Mouse (Mus musculus) spleen, embryonic (tissue): Measurements from ENCODE around the gene Mt4.

ENCODE experiments used
- CTCF ChIA-PET: fragments of 350-600 bp; sonication (Branson Sonifier 250); formaldehyde crosslinking; loops from one replicate; lab custom pipeline; 2022; lab: Charles Lee

Mt4 gene

DNA sequence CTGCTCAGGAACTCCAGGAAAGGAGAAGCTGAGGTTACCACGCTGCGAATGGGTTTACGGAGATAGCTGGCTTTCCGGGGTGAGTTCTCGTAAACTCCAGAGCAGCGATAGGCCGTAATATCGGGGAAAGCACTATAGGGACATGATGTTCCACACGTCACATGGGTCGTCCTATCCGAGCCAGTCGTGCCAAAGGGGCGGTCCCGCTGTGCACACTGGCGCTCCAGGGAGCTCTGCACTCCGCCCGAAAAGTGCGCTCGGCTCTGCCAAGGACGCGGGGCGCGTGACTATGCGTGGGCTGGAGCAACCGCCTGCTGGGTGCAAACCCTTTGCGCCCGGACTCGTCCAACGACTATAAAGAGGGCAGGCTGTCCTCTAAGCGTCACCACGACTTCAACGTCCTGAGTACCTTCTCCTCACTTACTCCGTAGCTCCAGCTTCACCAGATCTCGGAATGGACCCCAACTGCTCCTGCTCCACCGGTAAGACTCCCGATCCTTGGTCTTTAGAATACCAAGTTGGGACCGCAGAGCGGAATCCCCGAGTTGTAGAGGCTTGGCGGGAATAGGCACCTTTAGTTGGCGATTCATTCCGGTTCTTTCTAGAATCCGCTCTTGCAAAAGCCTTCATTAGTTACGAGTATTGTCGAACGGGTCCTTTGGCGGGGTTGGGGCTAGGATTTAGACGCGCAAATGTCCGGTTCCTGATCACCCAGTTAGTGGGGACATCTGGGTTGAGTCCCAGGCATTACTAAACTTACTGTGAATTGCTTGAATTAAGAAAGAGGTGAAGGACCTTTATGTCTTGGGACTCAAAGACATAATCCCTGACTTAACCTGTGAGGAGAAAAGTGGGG lies 42.1 kb downstream of the Mt4 start, which contains the start of gene Mt1:
TSS of gene Mt1 (plus strand) at position 226 of the 856 bp plus-strand sequence.
- CTCF ChIA-PET = no interaction called here

DNA sequence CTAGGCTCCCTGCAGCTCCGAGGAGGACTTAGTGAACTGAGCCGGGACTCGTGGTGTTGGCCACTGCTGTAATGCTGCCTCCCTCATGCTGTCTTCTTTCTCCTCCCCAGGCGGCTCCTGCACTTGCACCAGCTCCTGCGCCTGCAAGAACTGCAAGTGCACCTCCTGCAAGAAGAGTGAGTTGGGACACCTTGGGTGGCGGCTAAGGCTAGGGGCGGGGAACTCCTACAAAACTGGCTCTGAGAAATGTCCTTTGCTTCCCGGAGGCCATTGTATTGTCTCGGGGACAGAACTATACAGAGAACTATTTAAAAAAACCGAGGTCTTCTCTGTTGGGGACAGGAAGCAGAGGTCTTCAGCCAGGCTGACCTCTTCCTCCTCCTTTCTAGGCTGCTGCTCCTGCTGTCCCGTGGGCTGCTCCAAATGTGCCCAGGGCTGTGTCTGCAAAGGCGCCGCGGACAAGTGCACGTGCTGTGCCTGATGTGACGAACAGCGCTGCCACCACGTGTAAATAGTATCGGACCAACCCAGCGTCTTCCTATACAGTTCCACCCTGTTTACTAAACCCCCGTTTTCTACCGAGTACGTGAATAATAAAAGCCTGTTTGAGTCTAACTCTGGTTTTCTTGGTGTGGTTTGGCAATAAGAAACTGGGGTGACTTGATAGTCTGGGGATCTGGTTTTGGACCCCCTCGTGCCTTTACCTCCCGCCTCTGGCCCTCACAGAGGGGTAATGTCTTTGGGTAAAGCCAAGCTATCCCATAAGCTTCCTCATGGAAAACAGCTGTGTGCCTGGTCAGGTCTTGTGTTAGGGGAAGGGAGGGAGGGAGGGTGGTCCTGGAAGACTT lies 42.9 kb downstream of the Mt4 start:
- CTCF ChIA-PET = interaction anchor here (0.7 kb wide), 1 partner anchor 149 kb away, joined by 3 read pairs; the partner anchor contains the start of gene Slc12a3

DNA sequence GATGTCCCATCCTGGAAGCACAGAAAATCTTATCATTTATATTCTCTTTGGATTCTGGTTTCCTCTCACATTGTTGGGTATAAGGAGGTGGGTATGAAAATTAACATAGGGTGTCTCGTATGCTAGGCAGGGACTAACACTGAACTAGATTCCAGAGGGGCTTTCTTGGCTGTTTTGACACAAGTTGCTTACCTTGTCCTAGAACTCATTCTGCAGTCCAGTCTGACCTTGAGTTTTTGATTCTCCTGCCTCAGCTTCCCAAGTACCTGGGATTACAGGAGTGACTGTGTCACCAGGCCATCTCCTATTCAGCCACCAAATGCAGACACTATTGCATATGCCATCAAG lies 43.5 kb downstream of the Mt4 start:
- CTCF ChIA-PET = interaction anchor here (0.7 kb wide), 1 partner anchor 148 kb away, joined by 3 read pairs; the partner anchor contains the start of gene Slc12a3

DNA sequence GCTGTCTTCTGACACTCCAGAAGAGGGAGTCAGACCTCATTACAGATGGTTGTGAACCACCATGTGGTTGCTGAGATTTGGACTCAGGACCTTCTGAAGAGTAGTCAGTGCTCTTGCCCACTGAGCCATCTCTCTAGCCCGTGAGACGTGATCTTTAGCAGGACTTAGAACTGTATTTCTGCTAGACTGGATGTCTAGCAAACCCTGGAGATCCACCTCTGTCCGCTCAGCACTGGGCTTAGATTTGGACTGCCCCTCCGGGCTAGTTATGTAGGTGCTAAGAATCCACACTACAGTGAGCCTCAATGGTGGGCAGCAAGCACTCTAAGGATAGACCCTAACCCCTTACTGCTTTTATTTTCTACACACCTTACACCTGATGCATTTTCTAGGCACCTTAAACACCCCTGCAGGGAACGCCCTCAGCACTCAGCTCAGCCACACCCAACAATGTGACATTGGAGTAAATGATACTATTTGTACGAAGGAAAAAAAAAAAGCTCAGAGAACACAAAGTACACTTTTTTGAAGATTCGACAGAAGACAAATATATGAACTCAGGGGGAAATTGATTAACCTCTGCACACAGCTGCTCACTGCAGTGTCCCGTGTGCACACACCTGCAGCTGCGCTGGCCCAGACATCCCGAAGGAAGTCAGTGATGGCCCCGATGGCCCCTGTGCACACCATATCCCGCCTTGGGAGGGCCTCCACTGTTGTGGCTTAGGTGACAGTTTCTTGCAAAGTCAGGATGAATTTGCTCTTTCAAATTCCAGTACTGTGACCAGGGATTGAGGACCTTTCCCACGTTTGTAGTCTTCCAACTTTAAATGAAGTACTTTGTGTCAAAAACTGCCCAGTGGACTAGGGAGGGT lies 45.3 kb downstream of the Mt4 start:
- CTCF ChIA-PET = interaction anchor here (0.9 kb wide), 1 partner anchor 23 kb away, joined by 6 read pairs; no protein-coding TSS in a partner anchor

DNA sequence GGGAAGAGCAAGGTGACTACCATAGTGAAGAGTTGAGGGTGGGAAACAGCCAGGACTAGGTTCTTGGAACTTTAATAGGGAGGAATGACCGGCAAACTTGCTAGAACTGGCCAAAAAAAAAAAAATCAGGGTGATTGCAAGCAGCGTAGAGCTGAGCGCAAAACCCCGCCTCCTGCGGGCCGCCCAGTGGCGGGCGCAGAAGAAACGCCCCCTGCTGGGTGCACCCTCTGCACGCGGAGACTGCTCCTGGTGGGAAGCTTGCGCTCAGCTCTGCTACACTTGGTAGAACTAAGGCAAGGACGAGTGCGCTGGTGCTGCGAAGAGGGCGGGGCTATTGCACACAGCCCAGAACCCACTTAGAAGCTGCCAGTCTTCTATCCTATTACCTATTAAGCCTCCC lies 46.1 kb downstream of the Mt4 start:
- CTCF ChIA-PET = interaction anchor here (0.9 kb wide), 1 partner anchor 23 kb away, joined by 6 read pairs; no protein-coding TSS in a partner anchor

DNA sequence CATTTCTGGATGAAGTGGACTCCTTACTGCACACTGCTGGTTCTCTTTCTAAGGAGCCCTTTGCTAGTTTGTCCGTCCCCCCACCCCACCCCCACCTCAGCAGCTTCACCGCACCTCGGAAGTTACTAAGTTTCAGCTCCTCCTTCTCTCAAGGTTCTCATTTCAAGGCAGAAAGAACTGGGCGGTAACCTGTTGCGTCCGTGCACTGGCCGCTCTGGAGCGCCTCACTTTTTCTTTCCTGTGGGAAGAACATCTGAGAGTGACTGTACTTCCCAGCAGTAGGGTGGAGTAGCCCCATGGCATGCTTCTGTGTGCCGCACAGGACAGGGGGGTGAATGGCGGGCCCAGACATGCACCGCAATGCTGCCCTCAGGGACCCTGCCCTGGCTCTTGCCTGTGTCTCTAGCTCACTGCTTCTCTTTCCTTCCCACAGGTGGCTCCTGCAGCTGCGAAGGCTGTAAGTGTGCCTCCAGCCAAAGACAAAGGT lies 47.4 kb downstream of the Mt4 start:
- CTCF ChIA-PET = interaction anchor here (0.6 kb wide), 1 partner anchor 15 kb away, joined by 6 read pairs; no protein-coding TSS in a partner anchor

DNA sequence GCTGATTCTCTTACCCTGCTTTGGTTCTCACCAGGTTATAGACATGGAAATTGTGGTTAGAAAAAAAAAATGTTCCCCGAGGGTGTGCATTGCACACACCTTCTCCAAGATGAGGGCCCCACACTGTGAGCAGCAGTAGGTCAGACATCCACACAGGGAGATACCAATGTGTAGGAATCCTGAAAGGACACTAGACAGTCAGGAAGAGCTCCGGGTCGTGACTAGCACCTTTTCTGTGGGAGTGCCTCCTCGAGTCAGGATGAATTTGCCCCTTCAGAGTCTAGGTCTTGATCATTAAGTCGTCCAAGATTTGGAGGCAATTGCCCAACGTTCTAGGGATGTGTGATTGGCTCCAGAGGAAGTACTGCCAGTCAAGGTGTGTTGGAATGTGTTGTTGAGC lies 48.8 kb downstream of the Mt4 start:
- CTCF ChIA-PET = interaction anchor here (1.1 kb wide), 1 partner anchor 16 kb away, joined by 3 read pairs; no protein-coding TSS in a partner anchor

DNA sequence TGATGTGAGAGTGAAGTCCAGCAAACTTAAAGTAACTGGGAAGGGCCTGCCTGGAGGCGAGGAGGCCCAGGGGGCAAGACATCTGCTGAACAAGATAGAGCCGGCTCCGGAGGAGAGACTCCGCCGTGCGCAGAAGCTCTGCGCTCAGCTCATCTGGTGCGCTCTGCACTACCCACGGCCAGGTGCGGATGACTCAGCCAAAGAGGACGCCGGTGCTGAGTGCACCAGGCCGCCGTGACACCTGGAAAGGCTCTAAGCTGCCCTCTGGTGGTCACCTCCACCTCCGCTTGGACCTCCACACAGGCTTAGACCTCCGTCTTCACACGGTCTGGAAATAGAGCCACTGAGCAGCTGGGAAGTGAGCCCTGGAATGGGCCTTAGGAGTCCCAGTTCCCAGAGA lies 49.5 kb downstream of the Mt4 start:
- CTCF ChIA-PET = interaction anchor here (1.1 kb wide), 1 partner anchor 17 kb away, joined by 3 read pairs; no protein-coding TSS in a partner anchor

DNA sequence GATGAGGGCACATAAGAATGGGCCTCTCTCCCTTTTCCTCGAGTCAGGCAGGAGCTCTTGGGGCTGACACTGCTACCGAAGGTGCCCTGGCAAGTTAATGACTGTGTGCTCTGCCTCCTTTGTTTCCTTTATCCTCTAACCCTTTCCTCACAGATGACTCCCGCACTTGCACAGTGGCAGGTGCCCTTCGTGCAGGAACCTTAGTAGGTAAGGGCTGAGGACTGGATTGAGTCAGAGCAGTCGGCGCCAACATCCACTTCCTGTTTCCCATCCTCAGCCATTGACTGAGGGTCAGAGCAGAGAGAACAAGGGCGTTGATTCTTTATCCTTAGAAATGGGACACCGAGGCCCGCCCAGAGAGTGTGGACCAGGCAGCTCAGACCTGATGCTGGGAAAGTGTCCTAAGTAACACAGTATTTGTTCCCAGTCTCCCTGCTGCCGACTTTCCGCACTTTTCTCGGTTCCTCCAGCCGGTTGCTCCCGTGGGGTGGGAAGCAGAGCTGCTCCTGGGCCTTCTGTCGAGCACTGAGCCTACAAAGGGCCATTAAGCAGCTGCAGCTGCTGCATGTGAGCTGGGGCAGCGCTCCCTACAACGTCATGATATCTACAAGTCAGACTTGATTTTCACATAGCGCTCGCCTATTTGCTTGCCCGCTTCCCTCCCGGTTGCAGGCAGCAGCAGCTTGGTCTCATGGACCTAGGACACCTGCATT lies 50.4 kb downstream of the Mt4 start:
- CTCF ChIA-PET = no interaction called here
